Mouse (Mus musculus): ENCODE results near the gene Nfe2l2.

Gene Nfe2l2

GRCm38 (mm10) chr2:75687040-75687749, 17.2 kb downstream of the Nfe2l2 start:
- DNase-seq (ENCODE audit: extremely low spot score, low read depth, low spot score): no peak

DNA sequence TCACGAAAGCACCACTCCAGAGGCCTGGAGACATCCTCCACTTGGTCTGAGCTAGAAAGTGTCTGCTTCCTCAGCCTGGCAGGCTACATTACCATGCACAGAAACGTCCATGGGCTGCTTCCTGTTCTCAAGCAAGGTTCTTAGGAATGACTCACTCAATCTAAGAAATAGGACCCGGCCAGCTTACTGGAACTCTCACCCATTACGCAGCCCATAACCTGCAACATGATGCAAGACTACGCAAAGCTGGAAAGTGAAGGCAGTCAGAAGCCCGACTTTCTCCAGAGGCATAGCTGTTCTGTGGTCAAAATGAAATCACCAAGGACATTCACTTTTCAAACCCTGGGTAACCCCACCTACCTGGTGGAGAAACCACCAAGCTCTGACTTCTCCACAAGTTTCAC, 19.0 kb downstream of the Nfe2l2 start:
- no peak for DNase-seq (ENCODE audit: extremely low spot score, low read depth, low spot score)

GRCm38 (mm10) chr2:75684526-75684925, 19.9 kb downstream of the Nfe2l2 start:
- no peak for DNase-seq (ENCODE audit: extremely low spot score, low read depth, low spot score)

GRCm38 (mm10) chr2:75682978-75683709, 21.3 kb downstream of the Nfe2l2 start:
- no peak for DNase-seq (ENCODE audit: extremely low spot score, low read depth, low spot score)

DNA sequence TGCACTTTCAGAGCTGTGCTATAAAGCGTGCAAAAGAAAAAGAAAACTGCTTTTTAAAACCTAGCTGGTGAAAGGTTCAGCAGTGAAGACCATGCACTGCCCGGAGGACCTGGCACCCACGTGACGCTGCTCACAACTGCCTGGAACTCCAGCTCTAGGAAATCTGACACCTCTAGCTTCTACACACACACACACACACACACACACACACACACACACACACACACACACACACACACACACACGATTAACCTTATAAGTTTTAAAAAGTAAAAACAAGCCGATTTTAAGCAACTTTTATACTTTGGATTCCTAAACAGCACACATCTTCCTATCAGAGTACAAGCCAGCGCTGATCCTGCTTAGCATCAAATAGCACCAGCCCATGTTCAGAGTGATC, 23.0 kb downstream of the Nfe2l2 start:
- DNase-seq (ENCODE audit: extremely low spot score, low read depth, low spot score): no peak

DNA sequence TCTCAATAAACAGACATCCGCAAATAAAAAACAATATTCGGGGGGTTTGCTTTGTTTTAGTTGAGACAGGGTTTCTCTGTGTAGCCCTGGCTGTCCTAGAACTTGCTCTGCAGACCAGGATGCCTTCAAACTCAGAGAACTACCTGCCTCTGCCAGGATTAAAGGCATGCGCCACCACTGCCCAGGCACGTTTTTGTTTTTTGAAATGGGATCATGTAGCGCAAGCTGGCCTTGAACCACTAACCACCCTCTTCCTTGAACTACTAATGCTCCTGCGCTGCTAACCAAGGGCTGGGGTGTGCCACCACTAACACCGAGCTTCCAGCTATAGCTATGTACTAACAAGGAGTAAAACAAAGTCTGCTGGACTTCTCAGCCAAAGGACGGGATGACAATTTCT, 24.5 kb downstream of the Nfe2l2 start:
- DNase-seq (ENCODE audit: extremely low spot score, low read depth, low spot score): no peak

- no peak for DNase-seq (ENCODE audit: extremely low spot score, low read depth, low spot score)
Observed at GRCm38 (mm10) chr2:75676567-75676966, 27.9 kb downstream of the Nfe2l2 start.

GRCm38 (mm10) chr2:75672561-75672960, 31.9 kb downstream of the Nfe2l2 start:
- no peak for DNase-seq (ENCODE audit: extremely low spot score, low read depth, low spot score)

- no peak for DNase-seq (ENCODE audit: extremely low spot score, low read depth, low spot score)
Observed at GRCm38 (mm10) chr2:75671337-75671660, 33.1 kb downstream of the Nfe2l2 start.

- DNase-seq (ENCODE audit: extremely low spot score, low read depth, low spot score): no peak
Observed at GRCm38 (mm10) chr2:75670446-75671336, 33.8 kb downstream of the Nfe2l2 start.

DNA sequence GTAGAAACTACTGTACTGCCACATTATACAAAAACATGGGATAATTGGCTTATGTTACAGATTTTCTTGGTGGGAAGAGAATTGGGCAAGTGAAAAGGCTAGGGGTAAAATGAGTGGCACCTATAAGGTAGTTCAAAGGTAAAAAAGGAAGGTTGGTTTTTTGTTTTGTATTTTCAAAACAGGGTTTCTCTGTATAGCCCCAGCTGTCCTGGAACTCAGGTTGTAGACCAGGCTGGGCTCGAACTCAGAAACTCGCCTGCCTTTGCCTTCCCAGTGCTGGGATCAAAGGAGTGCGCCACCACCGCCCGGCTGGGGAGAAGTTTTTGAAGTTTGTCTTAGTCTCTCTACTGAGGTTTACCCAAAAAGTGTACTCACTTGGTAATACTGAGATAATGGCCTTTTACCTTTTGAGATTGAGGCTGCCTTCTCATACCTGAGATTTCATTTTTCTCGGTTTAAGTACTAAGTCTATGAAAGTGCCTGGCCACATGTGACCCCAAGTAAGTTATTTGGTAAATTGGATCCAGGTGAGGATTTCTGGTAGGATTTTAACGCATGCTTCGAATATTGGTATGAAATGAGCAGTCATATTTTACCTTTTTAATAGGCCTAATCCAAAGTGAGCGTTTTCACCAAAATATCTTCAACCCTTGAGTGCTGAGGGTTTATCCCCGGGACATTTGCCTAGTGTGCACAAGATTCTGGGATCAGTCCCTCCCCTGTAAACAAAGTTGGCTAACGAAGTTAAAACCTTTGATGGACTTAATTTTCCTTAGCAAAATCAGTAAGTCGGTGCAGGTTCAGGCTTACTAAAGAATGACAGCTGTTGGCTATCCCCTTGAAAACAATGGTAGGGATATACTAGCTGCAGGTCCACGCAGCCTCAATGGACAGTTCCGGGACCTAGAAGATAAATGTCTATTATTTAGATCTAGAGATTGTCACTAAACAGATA, 34.7 kb downstream of the Nfe2l2 start:
- DNase-seq (ENCODE audit: extremely low spot score, low read depth, low spot score): no peak

- DNase-seq (ENCODE audit: extremely low spot score, low read depth, low spot score): no peak
Observed at GRCm38 (mm10) chr2:75661106-75661505, 43.3 kb downstream of the Nfe2l2 start.

DNA sequence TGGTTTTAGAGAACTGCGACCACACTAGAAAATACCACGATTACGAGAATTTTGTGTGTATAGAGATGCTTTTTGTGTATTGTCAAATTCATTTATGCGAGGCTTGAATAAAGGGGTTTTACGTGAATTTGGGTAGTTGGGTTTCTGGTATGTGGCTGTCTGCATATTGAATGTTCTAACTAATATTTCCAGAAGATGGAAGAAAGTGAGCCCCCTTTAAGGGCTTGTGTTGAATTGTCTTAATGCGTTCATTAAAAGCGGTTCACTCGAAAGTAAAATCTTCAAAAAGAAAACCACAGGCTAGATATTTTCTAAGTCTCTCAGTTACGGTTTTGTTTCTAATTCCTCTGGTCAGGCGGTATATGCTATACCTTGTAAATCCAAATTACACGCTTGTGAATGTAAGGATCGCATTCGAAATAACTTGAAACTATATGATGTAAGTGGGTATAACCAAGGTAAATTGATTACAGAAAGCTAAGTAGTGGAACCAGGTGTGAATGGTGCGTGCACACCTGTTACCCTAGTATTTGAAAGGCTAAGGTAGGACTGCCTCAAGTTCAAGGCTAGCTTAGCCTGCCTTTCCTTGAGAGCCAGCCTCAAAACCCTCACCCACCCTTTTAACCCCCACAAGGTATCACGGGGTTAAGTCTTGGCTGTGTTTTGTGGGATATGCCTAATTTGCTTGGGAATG, 44.0 kb downstream of the Nfe2l2 start:
- no peak for DNase-seq (ENCODE audit: extremely low spot score, low read depth, low spot score)

DNA sequence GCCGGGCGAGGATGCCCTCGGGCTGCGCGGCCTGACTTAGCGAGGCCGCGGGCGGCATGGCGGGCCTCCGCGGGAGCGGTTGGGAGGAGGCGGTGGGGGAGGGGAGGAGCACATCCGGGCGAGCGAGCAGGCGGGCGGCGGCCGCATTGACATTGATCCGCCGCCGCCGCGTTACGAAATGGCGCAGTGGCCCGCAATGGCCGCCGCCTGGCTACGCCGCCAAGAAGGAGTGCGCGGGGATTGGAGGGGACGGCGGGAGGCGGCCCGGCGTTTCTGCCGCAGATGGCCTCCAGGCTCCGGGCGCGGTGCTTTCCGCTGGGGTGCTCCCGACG, 44.8 kb downstream of the Nfe2l2 start:
- DNase-seq (ENCODE audit: extremely low spot score, low read depth, low spot score): no peak

GRCm38 (mm10) chr2:75658727-75659628, 45.5 kb downstream of the Nfe2l2 start, which contains the start of gene Hnrnpa3:
TSS of gene Hnrnpa3 (plus strand) at chr2:75659261.
- no peak for DNase-seq (ENCODE audit: extremely low spot score, low read depth, low spot score)

DNA sequence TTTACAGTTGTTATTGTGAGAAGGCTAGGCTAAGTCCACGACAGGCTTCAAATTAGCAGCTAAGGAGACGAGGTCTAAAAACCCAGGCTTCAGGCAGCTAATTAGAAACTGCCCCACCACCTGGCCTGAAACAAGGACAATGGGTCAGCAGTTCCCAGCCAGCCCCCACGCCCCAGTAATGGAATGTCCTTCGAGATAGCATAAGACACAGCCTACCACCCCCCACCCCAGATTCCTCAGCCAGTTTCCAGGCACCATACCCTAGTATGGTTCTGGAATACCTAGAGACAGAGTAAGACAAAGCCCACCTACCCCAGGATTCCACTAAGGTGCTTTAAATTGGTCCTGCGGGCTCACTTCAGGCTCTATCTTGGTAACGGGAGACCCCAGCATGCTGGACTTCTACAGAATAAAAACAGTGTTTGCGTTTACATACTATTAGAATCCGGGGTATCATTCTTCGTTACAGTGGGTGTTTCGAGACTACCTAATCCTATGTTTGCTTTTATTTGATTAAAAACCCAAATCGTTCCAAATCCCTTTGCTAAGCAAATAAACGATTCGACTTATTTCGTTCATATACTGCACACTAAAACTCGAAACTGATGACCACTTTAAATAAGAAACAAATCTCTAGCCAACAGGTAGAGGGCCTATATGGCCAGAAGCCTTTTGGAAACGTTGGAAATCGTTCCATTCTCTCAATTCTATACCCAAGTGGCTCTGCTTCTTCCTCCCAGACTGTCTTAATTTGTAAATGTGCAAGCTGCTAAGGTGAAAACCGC, 46.3 kb downstream of the Nfe2l2 start:
- DNase-seq (ENCODE audit: extremely low spot score, low read depth, low spot score): no peak

GRCm38 (mm10) chr2:75656924-75657323, 47.5 kb downstream of the Nfe2l2 start:
- DNase-seq (ENCODE audit: extremely low spot score, low read depth, low spot score): no peak

DNA sequence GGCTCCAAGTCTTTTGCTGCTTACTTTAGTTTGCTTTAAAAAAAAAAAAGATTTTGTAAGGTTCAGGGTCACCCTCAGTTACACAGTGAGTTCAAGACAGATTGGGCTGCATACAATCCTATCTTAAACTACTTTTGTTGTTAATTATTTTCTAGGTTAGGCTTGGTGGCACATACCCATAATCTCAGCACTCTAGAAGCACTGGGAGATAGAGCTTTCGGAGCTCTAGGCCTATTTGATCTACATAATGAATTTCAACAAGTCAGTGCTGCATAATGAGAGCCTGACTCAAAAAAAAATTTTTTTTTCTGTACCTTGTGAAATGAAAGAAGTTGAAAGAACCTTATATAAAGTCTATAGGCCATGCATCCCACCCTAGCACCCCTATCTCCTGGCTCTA, 49.8 kb downstream of the Nfe2l2 start:
- DNase-seq (ENCODE audit: extremely low spot score, low read depth, low spot score): no peak

Data from hindlimb bud, embryonic 11.5 days (tissue).